Mouse (Mus musculus) layer of hippocampus, postnatal 14 days (tissue): ENCODE measurements around the gene Cers6. TPM values are rescaled to one million over a fixed set of nuclear protein-coding genes. Genes with fewer than 3 reads are reported as not detected.

Experiments used
- DNase-seq, 2 experiments: peaks; one replicate each; pipeline ENCODE4 v3.0.0; 2021 to 2022; ENCODE audit warnings: low spot score in 2 of 2, mixed read lengths in 1 of 2
- long read RNA-seq, 2 experiments: library from polyadenylated mRNA; stranded (forward); transcript quantifications; one replicate each; pipeline ENCODE4 v2.0.0; 2021
- total RNA-seq, 2 experiments: library from RNA; stranded (reverse); gene quantifications; 2 replicates each; pipeline ENCODE4 v1.2.3; 2021

Cers6 gene
- total RNA-seq = 10 to 100 TPM; 76.6 to 81.6 TPM
- long read RNA-seq, experiment 1, partial matches to known transcripts = 1 of 9 reads
- long read RNA-seq, experiment 1, other reads (novel, unspliced or antisense) = 7 of 9 reads
- long read RNA-seq, experiment 2, partial matches to known transcripts = 1 of 11 reads
- long read RNA-seq, experiment 2, other reads (novel, unspliced or antisense) = 6 of 11 reads

DNA sequence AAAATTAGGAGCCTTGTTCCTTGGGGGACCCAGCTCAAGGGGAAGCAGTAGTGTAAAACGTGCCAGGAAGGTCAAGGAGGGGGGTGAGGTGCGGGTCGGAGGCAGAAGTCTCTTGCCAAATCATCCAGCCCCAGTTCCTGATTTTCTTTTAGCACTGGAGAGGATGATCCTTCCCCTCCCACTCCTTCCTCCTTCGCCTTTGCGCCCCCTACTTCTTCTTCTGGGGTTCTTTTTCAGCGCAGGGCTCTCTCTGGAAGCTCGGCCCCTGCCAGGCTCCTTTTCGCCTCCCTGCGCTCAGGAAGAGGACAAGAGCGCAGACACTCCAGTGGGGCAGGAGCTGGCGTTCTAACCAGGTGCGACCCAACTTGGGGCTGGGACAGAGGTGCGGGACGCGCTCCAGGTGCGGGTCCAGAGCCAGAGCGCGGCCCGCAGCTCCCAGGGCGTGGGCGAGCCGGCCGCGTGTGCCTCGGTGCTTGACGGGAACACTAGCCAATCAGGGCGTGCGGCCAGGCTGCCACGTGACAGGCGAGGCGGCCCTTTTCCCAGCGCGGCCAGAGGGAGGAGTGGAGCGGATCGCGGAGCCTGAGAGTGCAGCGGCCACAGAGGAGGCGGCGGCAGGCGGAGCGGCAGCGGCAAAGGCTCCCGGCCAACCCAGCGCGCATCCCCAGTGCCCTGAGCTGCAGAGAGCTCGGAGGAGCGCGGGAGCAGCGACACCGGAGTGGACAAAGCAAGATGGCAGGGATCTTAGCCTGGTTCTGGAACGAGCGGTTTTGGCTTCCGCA, at the start of gene Cers6:
Gene Cers6, plus strand, starts transcription at position 538 of the 782 bp plus-strand sequence.
- DNase-seq = peak; percentile 96 to 98

DNA sequence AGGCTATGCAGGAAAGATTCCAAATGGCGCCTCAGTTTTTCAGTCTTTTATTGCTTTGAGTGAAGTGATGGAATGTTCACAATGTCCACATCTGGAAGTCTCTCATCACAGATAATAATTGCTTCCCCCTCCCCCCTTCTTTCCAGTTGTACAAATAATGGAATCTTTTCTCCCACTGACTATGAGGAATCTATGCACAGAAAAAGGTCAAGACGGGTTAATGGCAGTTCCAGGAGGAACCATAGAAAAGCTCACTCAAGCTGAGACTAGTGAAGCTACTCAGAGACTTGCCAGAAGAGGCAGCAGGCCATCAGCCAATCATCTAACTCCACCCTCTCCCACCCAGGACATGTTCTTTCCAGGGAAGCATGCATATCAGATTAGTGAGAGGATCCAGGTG, 46.8 kb upstream of the Cers6 start:
- DNase-seq = no peak

DNA sequence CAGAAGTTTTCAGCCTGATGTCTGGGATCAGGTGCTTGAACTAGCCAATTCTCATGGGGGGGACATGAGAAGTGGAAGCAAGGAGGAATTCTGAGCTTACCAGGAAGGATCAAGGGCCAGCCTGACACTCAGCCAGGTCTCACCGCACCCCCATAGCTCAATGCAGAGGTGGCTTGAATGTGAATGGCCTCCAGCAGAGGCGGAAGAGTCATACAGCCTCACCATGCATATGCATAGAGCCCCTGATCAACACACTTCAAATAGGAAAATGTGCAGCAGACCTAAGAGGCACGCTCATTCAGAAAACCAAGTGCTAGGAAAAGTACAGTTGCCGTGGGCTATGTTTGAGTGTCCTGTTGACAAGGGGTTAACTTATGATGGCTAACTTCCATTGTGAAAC, 42.2 kb upstream of the Cers6 start:
- no peak for DNase-seq

DNA sequence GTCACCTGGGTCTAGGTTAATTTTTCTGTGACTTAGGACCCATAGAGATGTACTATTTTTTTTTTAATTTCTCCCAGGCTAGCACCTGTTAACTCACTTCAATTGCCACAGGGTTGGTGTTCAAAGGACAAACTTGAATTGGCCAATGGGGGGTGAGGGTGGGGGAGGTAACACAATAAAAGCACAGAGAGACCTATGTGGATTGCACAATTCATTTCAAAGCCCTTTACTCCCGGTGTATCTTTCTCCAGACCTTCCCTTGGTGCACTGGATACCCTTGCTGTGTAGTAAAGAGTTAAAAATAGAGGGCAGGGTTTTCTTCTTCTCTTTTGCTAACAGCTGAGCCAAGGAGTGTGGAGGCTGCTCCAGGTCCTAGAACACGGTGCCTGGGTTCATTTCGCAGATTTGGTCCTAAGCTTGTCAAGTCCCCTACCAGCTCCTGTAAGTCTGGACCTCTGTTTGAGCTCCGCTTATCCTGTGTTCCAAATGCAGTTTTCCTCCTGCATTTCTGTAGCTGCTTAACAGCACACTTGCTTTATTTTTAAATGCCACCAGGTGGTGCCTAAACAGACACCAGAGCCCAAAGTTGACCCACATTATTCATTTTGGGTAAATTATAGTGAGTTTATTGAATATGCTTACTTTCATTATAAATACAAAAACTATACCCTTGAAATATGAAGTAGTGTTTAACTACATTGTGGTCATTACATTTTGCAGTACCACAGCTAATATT, 38.9 kb upstream of the Cers6 start:
- DNase-seq = no peak

DNA sequence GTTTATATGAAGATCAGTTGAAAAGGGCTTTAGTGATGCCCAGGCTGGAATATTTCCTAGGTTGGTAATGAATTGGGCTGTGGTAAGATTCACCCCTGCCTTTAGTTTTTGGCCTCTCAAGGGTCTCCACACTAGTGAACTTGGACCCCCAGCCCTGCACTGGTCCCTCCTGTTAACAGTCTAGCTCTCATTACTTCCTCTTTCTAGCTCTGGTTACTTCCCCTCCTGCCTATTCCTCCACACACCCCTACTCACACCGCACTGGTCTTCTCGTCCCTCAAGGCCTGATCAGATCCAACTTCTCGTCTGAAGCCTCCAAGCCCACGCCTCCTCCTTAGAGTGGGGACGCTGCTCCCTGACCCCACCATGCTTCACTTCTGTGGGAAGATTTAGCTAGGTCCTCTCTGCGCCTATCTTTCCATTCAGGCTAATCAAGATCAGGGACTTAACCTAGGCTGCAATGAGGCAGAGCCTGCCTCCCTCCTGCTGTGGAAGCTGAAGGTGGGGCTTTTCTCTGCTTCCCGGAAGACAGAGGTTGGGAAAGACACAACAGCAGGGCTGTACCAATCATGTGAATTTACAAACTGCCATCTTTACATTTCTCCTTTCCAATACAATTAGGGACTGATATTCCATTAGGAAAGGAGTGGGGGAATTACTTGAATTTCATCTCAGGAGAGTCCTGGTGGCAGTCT, 35.8 kb upstream of the Cers6 start:
- no peak for DNase-seq

DNA sequence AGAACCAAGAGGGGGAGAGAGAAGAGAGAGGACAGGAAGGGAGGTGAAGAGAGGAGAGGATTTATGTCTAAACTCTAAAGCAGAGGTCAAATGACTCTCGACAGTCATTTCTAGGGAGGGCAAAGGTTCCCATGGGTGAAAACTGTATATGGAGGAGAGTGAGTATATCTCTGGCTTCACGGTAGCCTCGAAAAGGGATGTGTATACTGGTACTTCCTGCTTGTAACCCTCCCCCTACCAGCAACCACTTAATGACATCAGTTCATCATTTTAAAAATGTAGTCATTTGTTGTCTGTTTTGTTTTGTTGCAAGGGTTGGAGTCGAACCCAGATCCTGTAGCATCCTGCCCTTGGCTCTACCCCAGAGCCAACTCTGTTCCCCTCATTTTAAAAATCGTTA, 17.9 kb upstream of the Cers6 start:
- DNase-seq = no peak

DNA sequence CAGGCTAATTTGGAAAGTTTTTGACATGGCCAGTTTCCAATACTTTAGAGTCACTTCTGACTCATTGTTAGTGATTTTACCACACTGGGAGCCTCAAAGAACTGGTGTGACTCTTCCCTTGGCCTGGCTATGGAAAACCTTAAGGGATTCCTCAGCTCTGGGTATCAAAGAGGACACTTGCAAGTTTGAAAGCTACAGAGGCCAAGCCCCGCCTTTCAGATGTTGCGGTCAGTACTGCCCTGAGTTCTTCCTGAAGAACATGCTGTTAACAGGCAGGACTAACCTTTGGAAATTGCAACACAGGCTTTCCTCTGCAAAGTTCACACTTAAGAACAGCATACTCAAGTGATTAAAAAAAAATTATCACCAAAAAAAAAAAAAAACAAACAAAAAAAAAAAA, 16.7 kb upstream of the Cers6 start:
- DNase-seq = no peak

DNA sequence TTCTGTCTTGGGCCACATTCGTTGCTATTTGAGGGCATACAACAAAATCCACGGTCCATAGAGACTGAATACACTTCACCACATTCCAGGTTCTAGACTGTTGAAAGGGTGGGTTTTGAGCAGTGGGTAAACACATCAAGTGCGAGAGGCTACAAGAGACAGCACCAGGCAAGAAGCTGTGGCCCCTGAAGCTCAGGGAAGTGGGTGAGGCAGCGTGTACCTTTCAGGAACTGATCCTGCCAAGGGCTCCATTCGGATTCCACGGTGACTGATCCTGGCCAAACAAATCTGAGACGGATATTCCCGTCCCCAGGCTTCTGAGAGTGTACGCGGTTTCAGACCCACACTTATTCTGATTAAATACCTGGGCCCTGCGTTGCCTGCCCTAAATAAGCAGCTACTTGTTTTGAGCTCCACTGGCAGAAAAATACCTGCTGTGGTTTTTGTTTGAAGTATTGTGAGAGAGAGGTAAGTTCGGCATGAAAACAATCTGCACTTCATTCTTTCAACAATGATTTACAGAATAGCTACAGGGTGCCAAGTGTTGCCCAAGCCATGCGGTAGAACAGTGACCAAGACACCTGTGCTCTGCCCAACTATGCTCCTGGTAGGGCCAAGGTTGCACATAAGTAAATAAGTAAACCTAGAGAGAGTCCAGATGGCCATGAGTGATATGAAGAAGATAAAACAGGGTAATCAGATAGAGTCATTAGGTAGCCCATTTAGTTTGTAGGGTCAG, 16.1 kb upstream of the Cers6 start:
- no peak for DNase-seq

DNA sequence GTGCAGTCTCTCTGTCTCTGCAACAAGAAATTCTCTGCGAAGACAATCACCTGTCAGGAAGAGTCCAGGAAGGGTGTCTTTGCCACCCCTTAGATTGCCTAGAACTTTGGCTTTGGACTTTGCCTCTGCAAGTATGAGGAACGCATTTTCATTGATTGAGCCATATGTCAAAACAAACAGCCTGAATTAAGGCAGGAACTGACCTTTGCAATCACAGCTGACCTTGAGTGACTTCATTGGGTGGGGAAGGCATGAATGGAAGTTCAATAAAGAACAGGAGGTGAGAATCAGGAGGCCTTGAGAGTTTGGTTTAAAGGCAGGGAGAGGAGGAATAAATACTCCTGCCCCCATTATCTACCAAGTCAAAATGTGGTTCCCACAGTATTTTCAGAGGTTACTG, 850 bp upstream of the Cers6 start:
- DNase-seq = no peak

DNA sequence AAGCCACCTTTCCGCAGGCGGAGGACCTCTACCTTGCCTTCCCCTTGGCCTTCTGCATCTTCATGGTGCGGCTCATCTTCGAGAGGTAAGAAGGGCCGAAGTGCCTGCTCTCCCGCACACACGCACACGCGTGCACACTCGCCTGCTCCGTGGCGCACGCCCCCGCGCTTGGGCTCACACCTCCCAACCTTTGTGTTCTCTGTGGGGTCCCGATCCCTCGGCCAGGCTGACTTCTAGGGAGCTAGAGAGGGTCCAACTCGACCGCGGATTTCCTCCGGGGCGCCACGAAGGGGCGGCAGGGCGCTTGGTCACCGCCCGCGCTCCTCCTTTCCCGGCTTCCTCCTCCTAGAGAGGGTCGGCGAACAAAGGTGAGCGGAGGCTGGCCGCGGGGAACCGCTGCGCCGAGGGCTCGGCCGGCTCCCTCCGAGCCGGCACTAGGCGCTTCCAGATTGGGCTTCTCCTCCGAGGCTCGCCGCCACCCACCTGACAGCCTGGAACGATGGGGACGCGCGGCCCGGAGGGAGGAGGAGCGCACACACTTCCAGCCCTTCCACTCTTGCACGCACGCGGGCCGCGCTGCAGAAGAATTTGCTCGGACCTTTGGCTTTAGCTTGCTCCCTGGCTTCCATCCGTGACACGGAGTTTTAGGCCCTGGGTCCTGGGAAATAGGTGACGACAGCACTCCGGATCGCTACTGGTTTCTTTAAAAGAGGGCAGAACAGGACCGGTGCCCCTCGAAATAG, 651 bp downstream of the Cers6 start:
- peak; percentile 41 to 60 for DNase-seq

DNA sequence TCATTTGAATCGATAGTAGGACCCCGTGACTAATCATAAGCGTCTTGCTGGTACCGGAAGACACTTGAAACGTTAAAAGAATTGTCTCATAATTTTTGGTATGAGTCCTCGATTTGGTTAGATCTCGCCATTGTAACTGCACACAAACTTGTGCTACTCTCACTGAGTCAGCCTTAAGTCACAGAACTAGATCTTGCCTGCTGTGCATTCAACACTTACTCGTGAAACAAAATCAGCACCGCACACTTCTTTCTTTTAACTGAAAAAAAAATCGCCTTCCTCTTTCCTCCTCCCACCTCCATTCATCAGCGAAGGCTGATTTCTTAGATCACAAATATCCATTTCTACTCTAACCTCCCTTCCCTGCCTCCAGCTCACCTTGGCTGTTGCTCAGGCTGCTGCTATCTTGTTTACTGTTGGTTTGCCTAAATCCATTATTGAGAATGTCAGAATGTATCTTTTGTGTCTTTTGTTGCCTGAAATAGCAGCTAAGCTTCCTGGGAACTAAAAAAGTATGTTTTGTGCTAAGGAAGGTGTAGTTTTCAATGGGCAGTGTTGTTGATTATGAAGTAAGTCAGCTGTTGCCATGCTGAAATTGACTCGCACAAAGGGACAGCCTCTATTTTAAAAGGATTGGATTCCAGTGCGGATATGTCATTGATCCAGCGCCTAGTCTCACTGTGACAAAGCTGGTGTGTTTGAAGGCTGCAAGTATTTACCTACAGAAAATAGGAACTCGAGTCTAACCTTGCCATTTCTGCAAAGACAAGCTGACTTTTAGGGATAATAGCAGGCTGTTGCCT, 1.4 kb downstream of the Cers6 start:
- no peak for DNase-seq

DNA sequence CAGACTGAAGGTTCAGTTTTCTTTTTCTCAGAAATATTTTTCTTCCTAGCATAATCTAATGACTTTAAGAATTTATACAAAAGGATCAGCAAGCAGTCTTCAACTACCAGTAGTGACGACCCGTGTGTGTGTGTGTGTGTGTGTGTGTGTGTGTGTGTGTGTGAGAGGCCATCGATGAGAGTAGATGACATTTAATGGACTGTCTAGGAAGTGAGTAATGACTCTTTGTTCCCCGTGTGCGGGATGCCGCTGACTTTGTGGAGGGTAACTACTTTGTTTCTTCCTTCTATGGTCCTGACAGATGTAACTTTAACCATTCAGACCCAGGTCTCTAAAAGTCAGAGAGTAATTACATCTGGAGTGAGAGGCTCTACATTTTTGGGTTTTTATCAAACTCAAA, 2.3 kb downstream of the Cers6 start:
- no peak for DNase-seq

DNA sequence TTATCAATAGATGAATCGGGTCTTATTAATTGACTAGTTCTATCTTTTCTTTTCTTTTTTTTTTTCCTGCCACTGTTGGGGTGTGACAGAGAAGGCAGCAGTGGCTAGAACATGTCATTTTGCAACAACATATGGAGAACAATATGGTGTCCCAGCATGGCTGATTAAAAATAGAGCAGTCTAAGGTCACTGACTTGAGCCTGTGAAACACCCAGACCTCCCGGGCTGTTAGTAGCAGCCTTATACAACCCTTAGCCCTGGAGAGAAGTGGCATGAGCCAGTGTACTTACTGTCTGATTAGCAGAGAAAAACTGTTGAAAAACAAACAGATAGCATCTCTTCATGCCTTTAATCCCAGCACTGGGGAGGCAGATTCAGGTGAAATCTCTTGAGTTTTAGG, 3.1 kb downstream of the Cers6 start:
- no peak for DNase-seq

DNA sequence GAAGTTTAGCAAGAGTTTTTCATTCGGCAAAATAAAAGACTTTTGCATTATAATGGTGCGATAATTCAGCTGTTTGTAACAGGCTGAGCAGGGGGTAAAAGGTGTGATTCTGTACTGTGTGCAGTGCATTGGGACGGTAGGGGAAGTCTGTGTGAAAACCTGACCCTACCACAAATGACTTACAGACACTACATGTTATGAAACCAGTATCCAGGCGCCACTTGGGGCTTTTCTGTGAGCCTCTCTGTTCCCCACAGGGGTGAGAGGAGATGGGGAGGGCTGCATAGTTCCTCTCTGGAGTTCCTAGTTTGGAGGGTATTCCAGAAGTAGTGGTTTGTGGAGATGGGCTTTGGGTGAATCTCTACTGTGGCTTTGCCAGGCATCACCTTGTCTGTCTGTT, 5.9 kb downstream of the Cers6 start:
- DNase-seq = no peak

DNA sequence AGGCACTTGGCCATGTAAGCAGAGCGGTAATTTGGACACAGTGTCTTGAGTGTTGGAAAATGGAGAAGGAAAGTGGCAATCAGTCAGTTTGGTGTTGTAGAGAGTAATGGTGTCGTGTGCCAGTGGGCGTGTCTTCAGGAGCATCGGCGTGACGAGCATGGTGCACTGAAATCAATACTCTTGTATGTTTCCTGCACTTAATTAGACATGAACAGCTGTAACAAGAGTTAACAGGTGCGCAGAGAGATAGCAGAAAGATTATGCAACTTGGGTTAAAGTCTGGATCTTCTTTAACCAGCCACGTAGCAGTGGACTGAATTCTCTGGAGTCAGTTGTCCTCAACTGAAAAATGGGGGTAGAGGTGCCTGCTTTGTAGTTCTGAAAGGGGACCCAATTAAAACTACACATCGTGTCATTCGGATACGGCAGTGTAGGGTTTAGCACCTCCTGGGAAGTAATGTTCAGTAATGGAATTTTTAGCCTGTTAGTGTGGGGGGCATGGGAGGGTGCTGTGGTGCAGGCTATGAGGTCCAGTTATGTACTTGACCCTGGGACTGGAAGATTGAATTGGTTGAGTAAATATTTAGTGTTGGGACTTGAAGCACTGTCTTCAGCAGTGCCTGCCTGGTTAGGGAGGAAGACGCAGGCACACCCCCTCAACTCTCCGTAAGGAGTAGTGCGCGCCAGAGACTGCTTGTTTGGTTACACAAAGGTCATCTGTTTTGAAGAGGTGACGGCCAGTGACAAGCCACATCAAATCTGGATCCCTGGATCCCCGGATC, 9.9 kb downstream of the Cers6 start:
- DNase-seq = no peak

DNA sequence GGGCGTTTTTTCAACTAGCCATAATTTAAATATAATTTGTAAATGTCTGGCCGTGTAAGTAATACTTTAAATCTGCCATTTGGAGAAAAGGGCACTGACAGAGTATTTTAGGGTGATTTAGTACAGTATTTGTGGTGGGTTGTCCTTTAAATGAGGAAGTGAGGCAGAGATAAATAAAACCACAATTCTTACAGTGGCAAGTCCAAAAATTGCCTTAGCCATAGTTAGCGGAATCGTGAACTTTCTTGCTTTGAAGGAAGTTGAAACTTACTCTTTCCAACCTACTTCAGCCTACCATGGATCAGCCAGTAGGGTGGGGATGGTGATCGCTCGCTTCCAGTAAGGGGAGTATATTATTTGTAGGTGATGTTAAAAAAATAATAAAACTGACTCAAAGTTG, 11.8 kb downstream of the Cers6 start:
- no peak for DNase-seq

DNA sequence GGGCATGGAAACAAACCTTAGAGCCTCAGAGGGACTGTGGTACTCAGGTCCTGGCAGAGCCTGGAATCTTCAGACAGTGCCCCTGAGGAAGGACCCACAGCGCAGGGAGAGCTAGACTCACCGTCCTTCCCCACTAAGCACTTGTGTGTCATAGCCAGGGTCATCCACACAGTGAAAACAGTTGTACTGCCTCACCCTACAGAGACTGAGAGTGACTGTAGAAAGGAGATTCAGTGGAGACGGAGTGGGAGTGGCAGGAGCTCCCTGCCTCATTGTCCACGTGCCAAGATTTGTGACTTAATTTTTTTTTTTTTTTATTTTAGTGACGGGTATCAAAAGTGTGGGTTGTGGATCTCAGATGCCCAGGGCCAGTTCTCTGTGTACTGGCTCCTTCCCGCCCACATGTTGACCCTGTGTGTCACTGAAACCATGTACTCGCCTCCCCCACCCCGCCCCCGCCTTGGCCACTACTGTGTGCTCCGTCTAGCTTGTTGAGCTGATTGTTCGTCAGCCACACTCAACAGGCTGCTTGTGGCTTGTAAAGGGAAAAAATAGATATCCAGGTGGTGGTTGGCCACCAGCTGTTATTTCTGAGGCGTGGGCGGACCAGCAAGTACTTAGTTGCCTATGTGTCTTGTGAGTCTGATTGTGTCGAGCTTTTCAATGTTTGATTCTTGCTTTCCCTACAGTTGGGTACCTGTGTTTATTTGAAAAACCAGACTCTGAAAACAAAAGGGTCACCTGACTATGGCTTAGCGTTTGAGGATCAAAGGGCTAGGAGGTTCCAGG, 12.6 kb downstream of the Cers6 start:
- DNase-seq = no peak

DNA sequence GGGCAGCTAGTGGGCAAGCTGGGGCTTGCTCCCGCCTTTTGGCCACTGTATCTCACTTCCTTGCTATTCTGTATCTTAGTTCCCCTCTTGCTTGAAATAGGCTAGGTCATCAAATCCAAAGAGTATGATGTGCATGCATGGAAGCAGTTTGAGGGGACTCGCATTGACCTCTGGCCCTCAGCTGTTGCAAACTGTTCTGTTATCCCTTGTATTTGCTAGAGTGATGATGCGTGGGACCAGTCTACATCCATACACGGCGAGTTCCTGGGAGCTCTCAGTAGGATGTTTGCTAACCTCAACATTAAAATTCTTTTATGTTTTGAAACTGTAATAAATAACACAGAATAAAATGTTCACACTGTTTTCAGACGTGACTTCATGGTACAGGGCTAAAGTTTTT, 13.3 kb downstream of the Cers6 start:
- DNase-seq = no peak
